Mouse (Mus musculus) spleen, postnatal 4 days (tissue): ENCODE measurements around the gene Sh3bp4.

Experiments used
- DNase-seq, 2 experiments: peaks; one replicate each; pipeline ENCODE4 v3.0.0; 2022; ENCODE audit warnings: low spot score in 2 of 2

Gene Sh3bp4

GRCm38 (mm10) chr1:89127163-89127562 is 56.9 kb downstream of the Sh3bp4 start:
- no peak for DNase-seq

GRCm38 (mm10) chr1:89130429-89130828 is 60.2 kb downstream of the Sh3bp4 start:
- DNase-seq, result no peak

GRCm38 (mm10) chr1:89131018-89131540 is 60.9 kb downstream of the Sh3bp4 start:
- no peak for DNase-seq

- no peak for DNase-seq
Observed at GRCm38 (mm10) chr1:89131707-89132106, 61.5 kb downstream of the Sh3bp4 start.

- DNase-seq, result no peak
Observed at GRCm38 (mm10) chr1:89133266-89133665, 63.1 kb downstream of the Sh3bp4 start.

- no peak for DNase-seq
Observed at GRCm38 (mm10) chr1:89133717-89134116, 63.5 kb downstream of the Sh3bp4 start.

GRCm38 (mm10) chr1:89136089-89136811 is 66.0 kb downstream of the Sh3bp4 start:
- DNase-seq, result no peak

GRCm38 (mm10) chr1:89137086-89137816 is 67.0 kb downstream of the Sh3bp4 start:
- DNase-seq, result no peak

- DNase-seq, result no peak
Observed at GRCm38 (mm10) chr1:89138316-89138715, 68.1 kb downstream of the Sh3bp4 start.

GRCm38 (mm10) chr1:89140113-89140512 is 69.9 kb downstream of the Sh3bp4 start:
- no peak for DNase-seq

- DNase-seq, result no peak
Observed at GRCm38 (mm10) chr1:89151071-89151470, 80.9 kb downstream of the Sh3bp4 start.

GRCm38 (mm10) chr1:89152576-89152975 is 82.4 kb downstream of the Sh3bp4 start:
- DNase-seq, result no peak

GRCm38 (mm10) chr1:89153203-89153602 is 83.0 kb downstream of the Sh3bp4 start:
- DNase-seq, result no peak

GRCm38 (mm10) chr1:89163483-89163882 is 93.3 kb downstream of the Sh3bp4 start:
- no peak for DNase-seq

GRCm38 (mm10) chr1:89164281-89164680 is 94.1 kb downstream of the Sh3bp4 start:
- DNase-seq, result no peak

GRCm38 (mm10) chr1:89164685-89165084 is 94.5 kb downstream of the Sh3bp4 start:
- DNase-seq, result no peak

- peak; percentile 32 to 63 for DNase-seq
Observed at GRCm38 (mm10) chr1:89166814-89167249, 96.6 kb downstream of the Sh3bp4 start.

- DNase-seq, result no peak
Observed at GRCm38 (mm10) chr1:89171275-89171767, 101.1 kb downstream of the Sh3bp4 start.

- no peak for DNase-seq
Observed at GRCm38 (mm10) chr1:89174621-89175020, 104.4 kb downstream of the Sh3bp4 start.

GRCm38 (mm10) chr1:89175355-89175754 is 105.1 kb downstream of the Sh3bp4 start:
- DNase-seq, result no peak

GRCm38 (mm10) chr1:89183261-89183831 is 113.1 kb downstream of the Sh3bp4 start:
- DNase-seq, result no peak

- DNase-seq, result no peak
Observed at GRCm38 (mm10) chr1:89184111-89184785, 114.0 kb downstream of the Sh3bp4 start.
